Mouse (Mus musculus) neural tube, embryonic 11.5 days (tissue): ENCODE data around the gene Slc35e3. TPM values are rescaled to one million over a fixed set of nuclear protein-coding genes. Genes with fewer than 3 reads are reported as not detected.

Source experiments
- ATAC-seq: fragments of 200-750 bp; cut with Nextera tagmentation; 2 replicates; pipeline ENCODE4 v1.8.0; 2017; ENCODE audit warnings: moderate number of reproducible peaks, mild to moderate bottlenecking, moderate TSS enrichment, moderate library complexity; ENCODE audit not compliant: insufficient read depth, low FRiP score, low TSS enrichment
- DNase-seq: peaks from one replicate; pipeline ENCODE4 v3.0.0-alpha.2; 2015; ENCODE audit warnings: low spot score
- H3K27ac ChIP-seq: fragments of 300-500 bp; sonication (generic); 2 replicates; pipeline ENCODE4 v1.5.1; 2014; ENCODE audit warnings: low read depth, mild to moderate bottlenecking, low read length
- H3K27me3 ChIP-seq: fragments of 300-500 bp; sonication (generic); 2 replicates; pipeline ENCODE4 v1.6.1; 2014; ENCODE audit warnings: mild to moderate bottlenecking, low read length, mixed read lengths; ENCODE audit not compliant: control insufficient read depth, insufficient read depth
- H3K36me3 ChIP-seq: fragments of 300-500 bp; sonication (generic); 2 replicates; pipeline ENCODE4 v1.6.1; 2014; ENCODE audit warnings: mild to moderate bottlenecking, low read length, moderate library complexity, mixed read lengths; ENCODE audit not compliant: control insufficient read depth, insufficient read depth
- H3K4me1 ChIP-seq: fragments of 300-500 bp; sonication (generic); 2 replicates; pipeline ENCODE4 v1.6.1; 2014; ENCODE audit warnings: low read length, mixed read lengths; ENCODE audit not compliant: control insufficient read depth, insufficient read depth
- H3K4me2 ChIP-seq: fragments of 300-500 bp; sonication (generic); 2 replicates; pipeline ENCODE4 v1.6.1; 2014; ENCODE audit warnings: low read depth, mild to moderate bottlenecking, moderate library complexity
- H3K4me3 ChIP-seq: fragments of 300-500 bp; sonication (generic); 2 replicates; pipeline ENCODE4 v1.5.1; 2014; ENCODE audit warnings: low read depth, low read length
- H3K9ac ChIP-seq: fragments of 300-500 bp; sonication (generic); 2 replicates; pipeline ENCODE4 v1.6.1; 2014; ENCODE audit warnings: mild to moderate bottlenecking, low read length
- H3K9me3 ChIP-seq: fragments of 300-500 bp; sonication (generic); 2 replicates; pipeline ENCODE4 v1.6.1; 2016; ENCODE audit warnings: low read length; ENCODE audit not compliant: control insufficient read depth
- WGBS: fragments of 180-500 bp; shearing (Covaris S2); extraction: QIAGEN DNeasy Blood & Tissue Kit; methylation state at CpG from one replicate; pipeline ENCODE4 v1.1.7; 2014; 5-methylcytosine and 5-hydroxymethylcytosine counted together
- polyA plus RNA-seq: library from polyadenylated mRNA; unstranded; fragments of >200 nt; fragmentation: Nextera tagmentation; extraction: Ambion mirVana; gene quantifications from 2 replicates; pipeline ENCODE4 v1.2.1, GENCODE M21; 2014

Slc35e3 gene
- polyA plus RNA-seq, 1 experiment from 2014 or later, result 21.2 TPM

GRCm38 (mm10) chr10:117691389-117691968, 54.7 kb downstream of the Slc35e3 start:
- Histone ChIP-seq H3K4me1 (no peaks in the 10 kb centered on the region), H3K4me2 (no peak overlapping the region), H3K9me3 (no peaks in the 10 kb centered on the region), H3K9ac (no peak overlapping the region), H3K4me3 (no peak overlapping the region), H3K27me3 (no peaks in the 10 kb centered on the region), H3K27ac (no peak overlapping the region), H3K36me3 (peaks cover 24% of the 10 kb centered on the region)
- DNase-seq, result no peak
- ATAC-seq, result no peak
- 93% methylated on average over 10 of the region's 10 CpGs for WGBS

- ATAC-seq (no peak), DNase-seq (no peak)
- Histone ChIP-seq H3K4me1 (no peaks in the 10 kb centered on the region), H3K9me3 (no peaks in the 10 kb centered on the region), H3K36me3 (peaks cover 24% of the 10 kb centered on the region), H3K27ac (no peak overlapping the region), H3K4me2 (no peak overlapping the region), H3K9ac (no peak overlapping the region), H3K4me3 (no peak overlapping the region), H3K27me3 (no peaks in the 10 kb centered on the region)
- WGBS, result 96% methylated on average over 3 of the region's 3 CpGs
These were observed 55.3 kb downstream of the Slc35e3 start for GRCm38 (mm10) chr10:117690770-117691296.

DNA sequence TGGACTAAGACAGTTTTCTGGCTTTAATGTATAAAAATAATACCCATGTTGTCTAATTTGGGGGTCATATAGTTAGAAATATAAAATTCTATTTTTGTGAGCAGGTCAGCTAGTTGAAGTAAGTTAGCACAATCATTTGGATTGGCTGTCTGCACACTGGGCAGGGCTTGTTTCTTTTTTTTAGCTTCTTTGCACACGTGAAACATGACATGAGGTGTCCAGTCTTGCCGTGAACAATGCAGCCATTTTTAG, 56.1 kb downstream of the Slc35e3 start:
- DNase-seq, result no peak
- Histone ChIP-seq H3K9me3 (no peaks in the 10 kb centered on the region), H3K4me2 (no peak overlapping the region), H3K27me3 (no peaks in the 10 kb centered on the region), H3K4me3 (no peak overlapping the region), H3K9ac (no peak overlapping the region), H3K27ac (no peak overlapping the region), H3K36me3 (peaks cover 22% of the 10 kb centered on the region), H3K4me1 (no peaks in the 10 kb centered on the region)
- WGBS, result 90% methylated on average over 2 of the region's 2 CpGs
- no peak for ATAC-seq

- H3K4me1 ChIP-seq, result no peaks in the 10 kb centered on the region
- no peaks in the 10 kb centered on the region for H3K27me3 ChIP-seq
- DNase-seq (no peak), ATAC-seq (no peak)
- H3K4me3 ChIP-seq, result no peak overlapping the region
- peaks cover 18% of the 10 kb centered on the region for H3K36me3 ChIP-seq
- H3K27ac ChIP-seq, result no peak overlapping the region
- H3K4me2 ChIP-seq, result no peak overlapping the region
- H3K9me3 ChIP-seq, result no peaks in the 10 kb centered on the region
- 96% methylated on average over 11 of the region's 11 CpGs for WGBS
- H3K9ac ChIP-seq, result no peak overlapping the region
These were observed 56.7 kb downstream of the Slc35e3 start for GRCm38 (mm10) chr10:117689297-117690100.

GRCm38 (mm10) chr10:117688204-117689151, 57.7 kb downstream of the Slc35e3 start:
- Histone ChIP-seq H3K4me1 (no peaks in the 10 kb centered on the region), H3K27me3 (no peaks in the 10 kb centered on the region), H3K4me2 (no peak overlapping the region), H3K4me3 (no peak overlapping the region), H3K9ac (no peak overlapping the region), H3K9me3 (no peaks in the 10 kb centered on the region), H3K36me3 (peaks cover 17% of the 10 kb centered on the region), H3K27ac (no peak overlapping the region)
- ATAC-seq (no peak), DNase-seq (no peak)
- 86% methylated on average over 13 of the region's 13 CpGs for WGBS

DNA sequence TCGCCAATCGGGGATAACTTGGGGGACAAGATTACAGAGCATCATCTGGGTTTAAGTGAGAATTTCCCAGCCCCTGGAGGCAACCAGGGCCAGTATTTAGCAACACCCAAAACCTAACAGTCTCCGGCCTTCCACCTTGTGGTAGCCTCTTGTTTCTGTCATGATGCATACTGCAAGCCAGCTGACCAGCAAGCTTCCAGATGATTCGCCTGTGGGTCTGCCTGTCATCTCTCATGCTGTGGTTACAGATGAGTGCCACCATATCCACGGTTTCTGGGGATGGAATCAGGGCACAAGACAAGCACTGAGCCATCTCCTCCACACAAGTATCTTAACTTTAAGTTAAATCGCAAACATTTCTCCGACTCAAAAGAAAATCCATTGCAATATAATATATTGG, 58.6 kb downstream of the Slc35e3 start:
- H3K9me3 ChIP-seq, result no peaks in the 10 kb centered on the region
- no peak overlapping the region for H3K4me2 ChIP-seq
- H3K36me3 ChIP-seq, result peaks cover 13% of the 10 kb centered on the region
- H3K27ac ChIP-seq, result no peak overlapping the region
- no peak overlapping the region for H3K9ac ChIP-seq
- H3K27me3 ChIP-seq, result no peaks in the 10 kb centered on the region
- no peak overlapping the region for H3K4me3 ChIP-seq
- H3K4me1 ChIP-seq, result no peaks in the 10 kb centered on the region
- ATAC-seq, result no peak
- 86% methylated on average over 7 of the region's 7 CpGs for WGBS
- DNase-seq, result no peak

GRCm38 (mm10) chr10:117687018-117687417, 59.1 kb downstream of the Slc35e3 start:
- H3K36me3 ChIP-seq, result peaks cover 10% of the 10 kb centered on the region
- no peak overlapping the region for H3K4me3 ChIP-seq
- no peak for DNase-seq
- no peaks in the 10 kb centered on the region for H3K9me3 ChIP-seq
- H3K9ac ChIP-seq, result no peak overlapping the region
- H3K4me1 ChIP-seq, result no peaks in the 10 kb centered on the region
- WGBS, result 80% methylated on average over 3 of the region's 3 CpGs
- no peak for ATAC-seq
- H3K27ac ChIP-seq, result no peak overlapping the region
- H3K27me3 ChIP-seq, result no peaks in the 10 kb centered on the region
- no peak overlapping the region for H3K4me2 ChIP-seq

DNA sequence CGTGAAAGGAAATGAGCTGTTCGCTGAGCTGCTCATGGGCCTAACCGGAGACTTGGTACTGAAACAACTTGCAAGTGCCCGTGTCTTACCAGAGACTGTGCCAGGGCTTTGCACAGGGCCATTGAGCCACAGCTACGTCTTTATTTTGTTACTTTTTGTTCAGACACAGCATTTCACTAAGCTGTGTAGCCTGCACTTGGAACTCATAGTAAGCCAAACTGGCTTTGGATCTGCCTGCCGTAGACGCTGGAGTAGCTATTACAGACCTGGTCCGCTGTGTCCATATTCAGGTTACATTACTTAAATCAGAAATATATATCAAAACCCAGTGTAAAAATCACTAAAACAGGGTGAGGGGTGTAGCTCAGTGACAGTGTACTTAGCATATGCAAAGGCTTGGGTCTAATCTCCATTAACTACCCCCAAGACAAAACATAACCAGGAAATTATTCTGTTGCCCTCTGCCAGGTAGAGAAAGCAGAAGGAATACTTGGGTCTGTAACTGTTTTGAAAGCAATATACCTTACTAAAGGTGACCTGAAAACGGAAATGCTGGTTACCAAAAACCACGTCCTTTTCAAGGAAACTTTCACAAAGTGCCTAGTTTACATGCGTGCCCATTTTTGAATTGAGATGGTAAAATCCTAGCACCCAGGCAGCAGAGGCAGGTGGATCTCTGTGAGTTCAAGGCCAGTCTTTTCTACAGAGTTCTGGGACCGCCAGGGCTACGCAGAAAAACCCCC, 60.1 kb downstream of the Slc35e3 start:
- H3K9me3 ChIP-seq, result no peaks in the 10 kb centered on the region
- no peak overlapping the region for H3K27ac ChIP-seq
- no peaks in the 10 kb centered on the region for H3K27me3 ChIP-seq
- no peak overlapping the region for H3K4me3 ChIP-seq
- ATAC-seq (no peak), DNase-seq (no peak)
- no peaks in the 10 kb centered on the region for H3K4me1 ChIP-seq
- peaks cover 7% of the 10 kb centered on the region for H3K36me3 ChIP-seq
- no peak overlapping the region for H3K4me2 ChIP-seq
- H3K9ac ChIP-seq, result no peak overlapping the region
- 95% methylated on average over 13 of the region's 13 CpGs for WGBS
